Mouse (Mus musculus): ENCODE measurements around the gene Pik3ip1. TPM values are rescaled to one million over a fixed set of nuclear protein-coding genes. Genes with fewer than 3 reads are reported as not detected.

Pik3ip1 gene
- polyA plus RNA-seq, 1 experiment from 2014 or later, result 27.8 TPM

- no peaks in the 10 kb centered on the region for H3K36me3 ChIP-seq (ENCODE audit: control insufficient read depth, insufficient read depth, low read length)
- peak overlapping the region; percentile 73 for H3K4me2 ChIP-seq (ENCODE audit: low read length)
- H3K27me3 ChIP-seq (replicated peaks; ENCODE audit: control insufficient read depth, insufficient read depth, low read length), result no peaks in the 10 kb centered on the region
- DNase-seq (ENCODE audit: low spot score) (no peak), ATAC-seq (peak; percentile 35; the same call in 1 of the 2 replicates)
- peak overlapping the region; percentile 70 for H3K27ac ChIP-seq (ENCODE audit: low read depth, low read length)
- no peaks in the 10 kb centered on the region for H3K9me3 ChIP-seq (replicated peaks; ENCODE audit: control insufficient read depth, low read length)
- peak overlapping the region; percentile 63 for H3K9ac ChIP-seq (ENCODE audit: low read length)
- H3K4me1 ChIP-seq (ENCODE audit: control insufficient read depth, insufficient read depth, low read length), result peaks cover 36% of the 10 kb centered on the region
- H3K4me3 ChIP-seq (ENCODE audit: low read depth, low read length), result peak overlapping the region; percentile 43
- 24% methylated on average over 7 of the region's 7 CpGs for WGBS
These were observed 41.5 kb downstream of the Pik3ip1 start for GRCm38 (mm10) chr11:3371599-3372295.

GRCm38 (mm10) chr11:3373591-3374292 is 43.5 kb downstream of the Pik3ip1 start:
- WGBS, result 12% methylated on average over 7 of the region's 7 CpGs
- no peak overlapping the region for H3K4me3 ChIP-seq (ENCODE audit: low read depth, low read length)
- no peaks in the 10 kb centered on the region for H3K36me3 ChIP-seq (ENCODE audit: control insufficient read depth, insufficient read depth, low read length)
- ATAC-seq (no peak), DNase-seq (ENCODE audit: low spot score) (peak; percentile 65)
- peak overlapping the region; percentile 60 for H3K27ac ChIP-seq (ENCODE audit: low read depth, low read length)
- H3K9ac ChIP-seq (ENCODE audit: low read length), result peak overlapping the region; percentile 40; the same call in 1 of the 2 replicates
- peaks cover 36% of the 10 kb centered on the region for H3K4me1 ChIP-seq (ENCODE audit: control insufficient read depth, insufficient read depth, low read length)
- H3K27me3 ChIP-seq (replicated peaks; ENCODE audit: control insufficient read depth, insufficient read depth, low read length), result no peaks in the 10 kb centered on the region
- no peaks in the 10 kb centered on the region for H3K9me3 ChIP-seq (replicated peaks; ENCODE audit: control insufficient read depth, low read length)
- peak overlapping the region; percentile 12; the same call in 1 of the 2 replicates for H3K4me2 ChIP-seq (ENCODE audit: low read length)

- H3K4me1 ChIP-seq (ENCODE audit: control insufficient read depth, insufficient read depth, low read length), result peaks cover 32% of the 10 kb centered on the region
- DNase-seq (ENCODE audit: low spot score) (no peak), ATAC-seq (no peak; the same call in 1 of the 2 replicates)
- H3K9ac ChIP-seq (ENCODE audit: low read length), result peak overlapping the region; percentile 40; the same call in 1 of the 2 replicates
- WGBS, result 9% methylated on average over 7 of the region's 7 CpGs
- no peaks in the 10 kb centered on the region for H3K27me3 ChIP-seq (replicated peaks; ENCODE audit: control insufficient read depth, insufficient read depth, low read length)
- no peaks in the 10 kb centered on the region for H3K9me3 ChIP-seq (replicated peaks; ENCODE audit: control insufficient read depth, low read length)
- H3K4me2 ChIP-seq (ENCODE audit: low read length), result peak overlapping the region; percentile 12; the same call in 1 of the 2 replicates
- no peak overlapping the region for H3K4me3 ChIP-seq (ENCODE audit: low read depth, low read length)
- H3K27ac ChIP-seq (ENCODE audit: low read depth, low read length), result peak overlapping the region; percentile 60
- no peaks in the 10 kb centered on the region for H3K36me3 ChIP-seq (ENCODE audit: control insufficient read depth, insufficient read depth, low read length)
These were observed 44.1 kb downstream of the Pik3ip1 start for GRCm38 (mm10) chr11:3374293-3374645.

GRCm38 (mm10) chr11:3374741-3375140 is 44.5 kb downstream of the Pik3ip1 start:
- Histone ChIP-seq H3K9me3 (replicated peaks; ENCODE audit: control insufficient read depth, low read length) (no peaks in the 10 kb centered on the region), H3K4me2 (ENCODE audit: low read length) (peak overlapping the region; percentile 12; the same call in 1 of the 2 replicates), H3K9ac (ENCODE audit: low read length) (no peak overlapping the region), H3K4me1 (ENCODE audit: control insufficient read depth, insufficient read depth, low read length) (peaks cover 27% of the 10 kb centered on the region), H3K36me3 (ENCODE audit: control insufficient read depth, insufficient read depth, low read length) (no peaks in the 10 kb centered on the region), H3K27ac (ENCODE audit: low read depth, low read length) (peak overlapping the region; percentile 60; the same call in 1 of the 2 replicates), H3K4me3 (ENCODE audit: low read depth, low read length) (no peak overlapping the region), H3K27me3 (replicated peaks; ENCODE audit: control insufficient read depth, insufficient read depth, low read length) (no peaks in the 10 kb centered on the region)
- no peak for ATAC-seq
- no peak for DNase-seq (ENCODE audit: low spot score)
- 79% methylated on average over 12 of the region's 12 CpGs for WGBS

- no peak for ATAC-seq
- H3K9ac ChIP-seq (ENCODE audit: low read length), result no peak overlapping the region
- H3K36me3 ChIP-seq (ENCODE audit: control insufficient read depth, insufficient read depth, low read length), result no peaks in the 10 kb centered on the region; the same call in 1 of the 2 replicates
- H3K27ac ChIP-seq (ENCODE audit: low read depth, low read length), result no peak overlapping the region
- H3K4me2 ChIP-seq (ENCODE audit: low read length), result no peak overlapping the region
- H3K4me3 ChIP-seq (ENCODE audit: low read depth, low read length), result no peak overlapping the region
- H3K4me1 ChIP-seq (ENCODE audit: control insufficient read depth, insufficient read depth, low read length), result no peaks in the 10 kb centered on the region; the same call in 1 of the 2 replicates
- no peaks in the 10 kb centered on the region for H3K27me3 ChIP-seq (replicated peaks; ENCODE audit: control insufficient read depth, insufficient read depth, low read length)
- no peaks in the 10 kb centered on the region for H3K9me3 ChIP-seq (replicated peaks; ENCODE audit: control insufficient read depth, low read length)
- DNase-seq (ENCODE audit: low spot score), result no peak
- WGBS, result 85% methylated on average over 4 of the region's 4 CpGs
These were observed 49.2 kb downstream of the Pik3ip1 start for GRCm38 (mm10) chr11:3379427-3379826.

GRCm38 (mm10) chr11:3381148-3381814 is 51.1 kb downstream of the Pik3ip1 start:
- Histone ChIP-seq H3K9me3 (replicated peaks; ENCODE audit: control insufficient read depth, low read length) (no peaks in the 10 kb centered on the region), H3K4me3 (ENCODE audit: low read depth, low read length) (no peak overlapping the region), H3K27ac (ENCODE audit: low read depth, low read length) (no peak overlapping the region), H3K27me3 (replicated peaks; ENCODE audit: control insufficient read depth, insufficient read depth, low read length) (no peaks in the 10 kb centered on the region), H3K9ac (ENCODE audit: low read length) (no peak overlapping the region), H3K4me2 (ENCODE audit: low read length) (no peak overlapping the region), H3K4me1 (ENCODE audit: control insufficient read depth, insufficient read depth, low read length) (no peaks in the 10 kb centered on the region), H3K36me3 (ENCODE audit: control insufficient read depth, insufficient read depth, low read length) (no peaks in the 10 kb centered on the region; the same call in 1 of the 2 replicates)
- WGBS, result 96% methylated on average over 6 of the region's 6 CpGs
- DNase-seq (ENCODE audit: low spot score) (no peak), ATAC-seq (no peak)

- 0 out of 2 replicates have a peak, but pooled peaks have one; percentile 40 for ATAC-seq
- 60% methylated on average over 5 of the region's 5 CpGs for WGBS
These were observed 52.7 kb downstream of the Pik3ip1 start for GRCm38 (mm10) chr11:3382602-3383594.

GRCm38 (mm10) chr11:3386941-3387368 is 56.8 kb downstream of the Pik3ip1 start:
- no peak overlapping the region for H3K27ac ChIP-seq (ENCODE audit: low read depth, low read length)

More at GRCm38 (mm10) chr11:3382602-3383594, 52.7 kb downstream of the Pik3ip1 start:
- Histone ChIP-seq H3K9me3 (replicated peaks; ENCODE audit: control insufficient read depth, low read length) (no peaks in the 10 kb centered on the region), H3K4me2 (ENCODE audit: low read length) (no peak overlapping the region), H3K27me3 (replicated peaks; ENCODE audit: control insufficient read depth, insufficient read depth, low read length) (no peaks in the 10 kb centered on the region), H3K4me3 (ENCODE audit: low read depth, low read length) (no peak overlapping the region), H3K36me3 (ENCODE audit: control insufficient read depth, insufficient read depth, low read length) (no peaks in the 10 kb centered on the region; the same call in 1 of the 2 replicates), H3K9ac (ENCODE audit: low read length) (no peak overlapping the region), H3K27ac (ENCODE audit: low read depth, low read length) (0 out of 2 replicates have a peak overlapping the region, but pooled peaks have one; percentile 24), H3K4me1 (ENCODE audit: control insufficient read depth, insufficient read depth, low read length) (no peaks in the 10 kb centered on the region)
- DNase-seq (ENCODE audit: low spot score), result no peak

More at GRCm38 (mm10) chr11:3386941-3387368, 56.8 kb downstream of the Pik3ip1 start:
- Histone ChIP-seq H3K9me3 (replicated peaks; ENCODE audit: control insufficient read depth, low read length) (no peaks in the 10 kb centered on the region), H3K36me3 (ENCODE audit: control insufficient read depth, insufficient read depth, low read length) (no peaks in the 10 kb centered on the region; the same call in 1 of the 2 replicates), H3K27me3 (replicated peaks; ENCODE audit: control insufficient read depth, insufficient read depth, low read length) (no peaks in the 10 kb centered on the region), H3K9ac (ENCODE audit: low read length) (no peak overlapping the region), H3K4me1 (ENCODE audit: control insufficient read depth, insufficient read depth, low read length) (no peaks in the 10 kb centered on the region), H3K4me2 (ENCODE audit: low read length) (no peak overlapping the region), H3K4me3 (ENCODE audit: low read depth, low read length) (no peak overlapping the region)
- WGBS, result 31% methylated on average over 4 of the region's 4 CpGs
- peak; percentile 80 for DNase-seq (ENCODE audit: low spot score)
- ATAC-seq, result peak; percentile 86
